Mouse (Mus musculus) neural tube, embryonic 11.5 days (tissue): ENCODE data around the gene Fbxl21. TPM values are rescaled to one million over a fixed set of nuclear protein-coding genes. Genes with fewer than 3 reads are reported as not detected.

Experiments used
- ATAC-seq: fragments of 200-750 bp; cut with Nextera tagmentation; 2 replicates; pipeline ENCODE4 v1.8.0; 2017; ENCODE audit warnings: moderate number of reproducible peaks, mild to moderate bottlenecking, moderate TSS enrichment, moderate library complexity; ENCODE audit not compliant: insufficient read depth, low FRiP score, low TSS enrichment
- DNase-seq: peaks from one replicate; pipeline ENCODE4 v3.0.0-alpha.2; 2015; ENCODE audit warnings: low spot score
- H3K27ac ChIP-seq: fragments of 300-500 bp; sonication (generic); 2 replicates; pipeline ENCODE4 v1.5.1; 2014; ENCODE audit warnings: low read depth, mild to moderate bottlenecking, low read length
- H3K27me3 ChIP-seq: fragments of 300-500 bp; sonication (generic); 2 replicates; pipeline ENCODE4 v1.6.1; 2014; ENCODE audit warnings: mild to moderate bottlenecking, low read length, mixed read lengths; ENCODE audit not compliant: control insufficient read depth, insufficient read depth
- H3K36me3 ChIP-seq: fragments of 300-500 bp; sonication (generic); 2 replicates; pipeline ENCODE4 v1.6.1; 2014; ENCODE audit warnings: mild to moderate bottlenecking, low read length, moderate library complexity, mixed read lengths; ENCODE audit not compliant: control insufficient read depth, insufficient read depth
- H3K4me1 ChIP-seq: fragments of 300-500 bp; sonication (generic); 2 replicates; pipeline ENCODE4 v1.6.1; 2014; ENCODE audit warnings: low read length, mixed read lengths; ENCODE audit not compliant: control insufficient read depth, insufficient read depth
- H3K4me2 ChIP-seq: fragments of 300-500 bp; sonication (generic); 2 replicates; pipeline ENCODE4 v1.6.1; 2014; ENCODE audit warnings: low read depth, mild to moderate bottlenecking, moderate library complexity
- H3K4me3 ChIP-seq: fragments of 300-500 bp; sonication (generic); 2 replicates; pipeline ENCODE4 v1.5.1; 2014; ENCODE audit warnings: low read depth, low read length
- H3K9ac ChIP-seq: fragments of 300-500 bp; sonication (generic); 2 replicates; pipeline ENCODE4 v1.6.1; 2014; ENCODE audit warnings: mild to moderate bottlenecking, low read length
- H3K9me3 ChIP-seq: fragments of 300-500 bp; sonication (generic); 2 replicates; pipeline ENCODE4 v1.6.1; 2016; ENCODE audit warnings: low read length; ENCODE audit not compliant: control insufficient read depth
- WGBS: fragments of 180-500 bp; shearing (Covaris S2); extraction: QIAGEN DNeasy Blood & Tissue Kit; methylation state at CpG from one replicate; pipeline ENCODE4 v1.1.7; 2014; 5-methylcytosine and 5-hydroxymethylcytosine counted together
- polyA plus RNA-seq: library from polyadenylated mRNA; unstranded; fragments of >200 nt; fragmentation: Nextera tagmentation; extraction: Ambion mirVana; gene quantifications from 2 replicates; pipeline ENCODE4 v1.2.1, GENCODE M21; 2014

Gene Fbxl21
- polyA plus RNA-seq, 1 experiment from 2014 or later: 3.1 TPM

DNA sequence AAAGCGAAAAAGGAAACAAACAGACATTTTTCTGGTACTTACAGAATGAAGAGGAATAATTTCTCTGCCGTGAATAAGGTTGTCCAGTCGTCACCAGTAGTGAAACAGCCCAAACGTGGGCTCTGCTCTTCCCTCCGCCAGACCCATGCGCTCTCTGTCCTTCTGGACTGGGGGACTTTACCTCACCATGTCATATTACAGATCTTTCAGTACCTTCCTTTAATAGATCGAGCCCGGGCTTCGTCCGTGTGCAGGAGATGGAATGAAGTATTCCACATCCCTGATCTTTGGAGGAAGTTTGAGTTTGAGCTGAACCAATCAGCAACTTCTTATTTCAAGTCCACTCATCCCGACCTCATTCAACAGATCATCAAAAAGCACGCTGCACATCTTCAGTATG lies 4.6 kb downstream of the Fbxl21 start:
- Histone ChIP-seq H3K27me3 (no peaks in the 10 kb centered on the region), H3K4me1 (no peaks in the 10 kb centered on the region), H3K27ac (no peak overlapping the region), H3K36me3 (no peaks in the 10 kb centered on the region), H3K9ac (no peak overlapping the region), H3K9me3 (no peaks in the 10 kb centered on the region), H3K4me3 (no peak overlapping the region), H3K4me2 (no peak overlapping the region)
- DNase-seq (no peak), ATAC-seq (no peak)
- 92% methylated on average over 12 of the region's 12 CpGs for WGBS

DNA sequence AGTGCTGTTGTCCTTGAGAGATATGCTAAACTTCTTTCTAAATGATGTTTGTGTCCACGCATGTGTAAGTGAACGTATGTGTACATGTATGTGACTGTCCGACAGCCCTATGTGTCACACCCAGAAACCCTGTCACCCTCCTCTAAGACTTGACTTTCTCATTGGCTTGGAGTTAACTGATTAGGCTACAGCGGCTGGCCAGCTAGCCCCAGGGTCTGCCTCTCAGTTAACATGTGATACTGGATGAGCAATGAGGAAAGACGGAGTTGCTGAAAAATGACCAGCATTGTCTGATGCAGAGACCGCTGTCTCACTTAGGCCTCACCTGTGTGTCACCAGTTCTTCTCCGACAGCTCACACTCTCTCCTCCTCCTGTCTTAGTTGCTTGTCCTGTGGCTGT lies 5.6 kb downstream of the Fbxl21 start:
- Histone ChIP-seq H3K36me3 (no peaks in the 10 kb centered on the region), H3K27me3 (no peaks in the 10 kb centered on the region), H3K4me2 (no peak overlapping the region), H3K4me3 (no peak overlapping the region), H3K9ac (no peak overlapping the region), H3K4me1 (no peaks in the 10 kb centered on the region), H3K9me3 (no peaks in the 10 kb centered on the region), H3K27ac (no peak overlapping the region)
- DNase-seq (no peak), ATAC-seq (no peak)
- 92% methylated on average over 7 of the region's 7 CpGs for WGBS

DNA sequence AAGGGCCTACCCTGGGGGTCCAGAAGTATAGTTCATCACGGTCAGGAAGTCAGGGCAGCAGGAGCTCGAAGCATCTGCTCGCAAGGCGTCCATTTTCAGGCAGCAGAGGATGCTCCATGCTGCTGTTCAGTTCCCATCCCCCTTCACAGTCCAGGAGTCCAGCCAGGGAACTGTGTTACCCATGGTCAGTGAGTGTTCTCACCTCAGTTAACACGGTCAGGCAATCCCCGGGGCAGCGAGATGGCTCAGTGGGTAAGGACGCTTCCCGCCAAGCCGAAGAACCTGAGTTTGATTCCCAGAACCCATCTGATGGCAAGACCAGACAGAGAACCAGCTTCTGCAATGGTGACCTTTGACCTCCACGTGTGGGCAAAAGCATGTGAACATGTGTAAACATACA lies 6.0 kb downstream of the Fbxl21 start:
- DNase-seq (no peak), ATAC-seq (no peak)
- Histone ChIP-seq H3K4me2 (no peak overlapping the region), H3K27ac (no peak overlapping the region), H3K9me3 (no peaks in the 10 kb centered on the region), H3K4me1 (no peaks in the 10 kb centered on the region), H3K9ac (no peak overlapping the region), H3K27me3 (no peaks in the 10 kb centered on the region), H3K4me3 (no peak overlapping the region), H3K36me3 (no peaks in the 10 kb centered on the region)
- WGBS: 81% methylated on average over 11 of the region's 11 CpGs

DNA sequence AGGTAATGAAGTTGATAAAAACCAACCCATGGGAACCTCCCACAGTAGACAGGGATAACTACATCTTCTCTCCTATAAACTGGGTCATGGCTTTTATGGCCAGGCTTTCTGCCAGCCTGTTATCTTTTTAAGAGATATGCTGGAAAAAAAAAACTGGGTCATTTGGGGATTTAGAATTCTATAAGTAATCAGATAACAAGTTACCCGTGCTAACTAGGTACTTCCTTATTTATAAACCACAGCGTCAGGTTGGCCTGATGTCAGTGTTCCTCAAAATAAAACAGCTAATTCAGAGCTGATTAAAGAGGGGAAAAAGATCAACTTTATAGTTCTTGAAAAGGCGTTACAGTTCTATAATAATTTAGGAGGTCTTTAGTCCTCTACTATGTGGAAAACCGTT lies 6.8 kb downstream of the Fbxl21 start:
- DNase-seq (no peak), ATAC-seq (no peak)
- Histone ChIP-seq H3K4me1 (no peaks in the 10 kb centered on the region), H3K9me3 (no peaks in the 10 kb centered on the region), H3K4me2 (no peak overlapping the region), H3K36me3 (no peaks in the 10 kb centered on the region), H3K27ac (no peak overlapping the region), H3K9ac (no peak overlapping the region), H3K4me3 (no peak overlapping the region), H3K27me3 (no peaks in the 10 kb centered on the region)
- 84% methylated on average over 4 of the region's 4 CpGs for WGBS

DNA sequence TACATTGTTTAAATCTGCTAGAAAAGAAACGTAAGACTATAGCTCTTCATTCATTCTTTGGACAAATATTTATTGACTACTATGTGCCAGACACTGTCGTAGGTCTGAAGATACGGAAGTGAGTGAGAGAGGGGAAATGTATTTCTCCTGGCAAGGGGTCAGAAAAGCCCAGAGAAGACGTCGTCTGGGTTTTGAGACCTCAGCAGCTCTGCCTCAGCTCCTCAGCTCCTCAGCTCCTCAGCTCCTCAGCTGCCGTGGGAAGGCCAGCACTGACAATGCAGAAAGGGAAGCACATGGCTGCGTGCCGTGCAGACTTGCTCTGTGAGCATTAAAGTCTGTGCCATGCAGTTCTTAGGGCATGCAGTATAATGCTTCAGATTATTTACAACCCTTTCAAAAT lies 7.4 kb downstream of the Fbxl21 start:
- no peak for DNase-seq
- WGBS: 68% methylated on average over 8 of the region's 8 CpGs

DNA sequence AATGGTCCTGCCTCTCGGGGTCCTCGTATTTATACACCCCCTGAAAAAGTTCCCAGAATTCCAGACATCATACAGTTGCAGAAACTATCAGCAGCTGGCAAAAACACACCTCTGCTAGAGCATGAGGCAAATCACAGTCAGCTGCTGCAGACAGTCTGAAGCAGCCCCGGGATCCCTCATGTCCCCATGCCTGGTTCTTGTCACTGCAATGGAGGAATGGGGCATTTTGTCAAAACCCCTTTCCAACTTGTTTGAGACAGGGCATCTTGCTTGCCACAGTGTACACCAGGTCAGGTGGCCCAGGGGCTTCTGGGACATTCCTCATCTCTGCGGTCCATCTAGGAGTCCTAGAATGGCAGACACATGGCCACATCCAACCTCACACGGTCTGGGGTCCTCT lies 12.7 kb downstream of the Fbxl21 start:
- DNase-seq (no peak), ATAC-seq (no peak)
- Histone ChIP-seq H3K36me3 (no peaks in the 10 kb centered on the region), H3K4me1 (no peaks in the 10 kb centered on the region), H3K4me3 (no peak overlapping the region), H3K9me3 (no peaks in the 10 kb centered on the region), H3K27ac (no peak overlapping the region), H3K27me3 (no peaks in the 10 kb centered on the region), H3K9ac (no peak overlapping the region), H3K4me2 (no peak overlapping the region)
- 87% methylated on average over 5 of the region's 5 CpGs for whole genome bisulfite sequencing

More for the DNA sequence above, 7.4 kb downstream of the Fbxl21 start:
- no peak for ATAC-seq
- H3K9ac ChIP-seq: no peak overlapping the region
- H3K27ac ChIP-seq: no peak overlapping the region
- no peaks in the 10 kb centered on the region for H3K27me3 ChIP-seq
- no peak overlapping the region for H3K4me2 ChIP-seq
- H3K36me3 ChIP-seq: no peaks in the 10 kb centered on the region
- H3K9me3 ChIP-seq: no peaks in the 10 kb centered on the region
- H3K4me3 ChIP-seq: no peak overlapping the region
- H3K4me1 ChIP-seq: no peaks in the 10 kb centered on the region

DNA sequence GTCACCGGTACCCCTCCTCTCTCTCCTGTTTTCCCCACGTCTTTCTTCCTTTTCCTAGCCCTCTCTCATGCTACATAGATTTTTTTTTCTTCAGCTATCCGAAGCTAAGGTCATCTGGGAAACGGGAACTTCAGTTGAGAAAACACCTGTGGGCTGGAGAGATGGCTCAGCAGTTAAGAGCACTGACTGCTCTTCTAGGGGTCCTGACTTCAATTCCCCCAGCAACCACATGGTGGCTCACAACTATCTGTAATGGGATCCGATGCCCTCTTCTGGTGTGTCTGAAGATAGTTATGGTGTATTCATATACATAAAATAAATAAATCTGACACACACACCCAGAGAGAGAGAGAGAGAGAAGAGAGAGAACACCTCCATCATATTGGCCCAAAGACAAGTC lies 13.3 kb downstream of the Fbxl21 start:
- 72% methylated on average over 5 of the region's 5 CpGs for WGBS
- DNase-seq (no peak), ATAC-seq (no peak)
- Histone ChIP-seq H3K9me3 (no peaks in the 10 kb centered on the region), H3K36me3 (no peaks in the 10 kb centered on the region), H3K27ac (no peak overlapping the region), H3K4me3 (no peak overlapping the region), H3K27me3 (no peaks in the 10 kb centered on the region), H3K9ac (no peak overlapping the region), H3K4me2 (no peak overlapping the region), H3K4me1 (no peaks in the 10 kb centered on the region)

DNA sequence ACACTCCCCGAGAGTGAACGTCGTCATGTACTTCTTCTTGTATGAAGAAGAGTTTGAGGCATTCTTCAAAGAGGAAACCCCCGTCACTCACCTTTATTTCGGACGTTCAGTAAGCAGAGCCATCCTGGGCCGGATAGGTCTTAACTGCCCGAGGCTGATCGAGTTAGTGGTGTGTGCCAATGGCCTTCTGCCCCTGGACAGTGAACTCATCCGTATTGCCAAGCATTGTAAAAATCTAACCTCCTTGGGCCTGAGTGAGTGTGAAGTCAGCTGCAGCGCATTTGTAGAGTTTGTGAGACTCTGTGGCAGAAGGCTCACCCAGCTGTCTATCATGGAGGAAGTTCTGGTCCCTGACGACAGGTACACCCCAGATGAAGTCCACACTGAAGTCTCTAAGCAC lies 14.8 kb downstream of the Fbxl21 start:
- H3K4me2 ChIP-seq: no peak overlapping the region
- H3K36me3 ChIP-seq: no peaks in the 10 kb centered on the region
- ATAC-seq (no peak), DNase-seq (no peak)
- no peak overlapping the region for H3K27ac ChIP-seq
- no peaks in the 10 kb centered on the region for H3K9me3 ChIP-seq
- no peaks in the 10 kb centered on the region for H3K4me1 ChIP-seq
- H3K9ac ChIP-seq: no peak overlapping the region
- H3K4me3 ChIP-seq: no peak overlapping the region
- WGBS: 87% methylated on average over 12 of the region's 12 CpGs
- H3K27me3 ChIP-seq: no peaks in the 10 kb centered on the region

DNA sequence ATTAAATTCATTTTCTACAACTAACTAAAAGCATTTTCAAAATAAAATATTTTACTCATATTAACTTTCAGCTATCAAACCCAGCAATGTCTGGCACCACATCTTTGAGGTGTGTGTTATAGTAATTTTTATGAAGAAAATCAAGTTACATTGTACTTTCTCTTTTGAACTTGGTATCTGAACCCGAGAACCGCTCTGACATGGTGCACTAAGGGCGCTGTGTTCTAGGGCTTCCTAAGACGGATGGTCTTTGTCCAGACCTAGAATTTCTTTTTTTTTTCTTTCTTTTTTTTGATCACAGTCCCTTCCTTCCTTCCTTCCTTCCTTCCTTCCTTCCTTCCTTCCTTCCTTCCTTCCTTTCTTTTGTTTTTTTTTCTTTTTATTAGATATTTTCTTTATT lies 17.6 kb downstream of the Fbxl21 start:
- no peaks in the 10 kb centered on the region for H3K27me3 ChIP-seq
- ATAC-seq (no peak), DNase-seq (no peak)
- no peak overlapping the region for H3K4me3 ChIP-seq
- H3K4me2 ChIP-seq: no peak overlapping the region
- no peaks in the 10 kb centered on the region for H3K36me3 ChIP-seq
- no peaks in the 10 kb centered on the region; the same call in 1 of the 2 replicates for H3K4me1 ChIP-seq
- WGBS: 86% methylated on average over 4 of the region's 4 CpGs
- H3K9ac ChIP-seq: no peak overlapping the region
- H3K27ac ChIP-seq: no peak overlapping the region
- no peaks in the 10 kb centered on the region for H3K9me3 ChIP-seq
